Mouse (Mus musculus) forebrain, embryonic 14.5 days (tissue): ENCODE measurements at regions not wholly inside any gene's neighbourhood (a gene's known extent, or its start where the extent isn't known, plus 50 kb on each side); places are given as distances from the start of the nearest gene placed in this dataset.
A peak's percentile ranks its signal among the peaks of the same experiment; 100 is the strongest.

Experiments used
- ATAC-seq: fragments of 200-750 bp; cut with Nextera tagmentation; 2 replicates; pipeline ENCODE4 v1.8.0; 2017; ENCODE audit warnings: mild to moderate bottlenecking, moderate library complexity
- DNase-seq: peaks from one replicate; pipeline ENCODE4 v3.0.0-alpha.2; 2015; ENCODE audit warnings: low spot score
- H3K27ac ChIP-seq: fragments of 300-500 bp; sonication (generic); 2 replicates; pipeline ENCODE4 v1.5.1; 2014; ENCODE audit warnings: low read depth, mild to moderate bottlenecking, control low read depth, low read length, moderate library complexity
- H3K27me3 ChIP-seq: fragments of 300-500 bp; sonication (generic); replicated peaks from 2 replicates; pipeline ENCODE4 v1.6.1; 2014; ENCODE audit warnings: low read length, control low read depth, mixed read lengths; ENCODE audit not compliant: control insufficient read depth, insufficient read depth
- H3K36me3 ChIP-seq: fragments of 300-500 bp; sonication (generic); 2 replicates; pipeline ENCODE4 v1.6.1; 2014; ENCODE audit warnings: low read length, control low read depth; ENCODE audit not compliant: control insufficient read depth, insufficient read depth
- H3K4me1 ChIP-seq: fragments of 300-500 bp; sonication (generic); 2 replicates; pipeline ENCODE4 v1.6.1; 2014; ENCODE audit warnings: antibody characterized with exemption, low read length, control low read depth; ENCODE audit not compliant: control insufficient read depth, insufficient read depth
- H3K4me2 ChIP-seq: fragments of 300-500 bp; sonication (generic); 2 replicates; pipeline ENCODE4 v1.6.1; 2014; ENCODE audit warnings: mild to moderate bottlenecking, control low read depth, low read length
- H3K4me3 ChIP-seq: fragments of 300-500 bp; sonication (generic); 2 replicates; pipeline ENCODE4 v1.5.1; 2014; ENCODE audit warnings: low read depth, low read length, control low read depth
- H3K9ac ChIP-seq: fragments of 300-500 bp; sonication (generic); 2 replicates; pipeline ENCODE4 v1.6.1; 2014; ENCODE audit warnings: mild to moderate bottlenecking, low read length, control low read depth, moderate library complexity
- H3K9me3 ChIP-seq: fragments of 300-500 bp; sonication (generic); replicated peaks from 2 replicates; pipeline ENCODE4 v1.6.1; 2016; ENCODE audit warnings: low read length, control low read depth, mixed read lengths; ENCODE audit not compliant: control insufficient read depth
- WGBS: fragments of 180-500 bp; shearing (Covaris S2); extraction: QIAGEN DNeasy Blood & Tissue Kit; methylation state at CpG from one replicate; pipeline ENCODE4 v1.1.7; 2014; 5-methylcytosine and 5-hydroxymethylcytosine counted together

GRCm38 (mm10) chr5:45127971-45128370 lies 322.1 kb downstream of the Qdpr start:
- H3K9ac ChIP-seq: no peak overlapping the region
- H3K36me3 ChIP-seq: no peaks in the 10 kb centered on the region
- H3K4me3 ChIP-seq: no peak overlapping the region
- 91% methylated on average over 8 of the region's 8 CpGs for WGBS
- ATAC-seq (no peak), DNase-seq (no peak)
- H3K4me2 ChIP-seq: no peak overlapping the region
- H3K27me3 ChIP-seq: no peaks in the 10 kb centered on the region
- no peaks in the 10 kb centered on the region for H3K9me3 ChIP-seq
- no peak overlapping the region for H3K27ac ChIP-seq
- H3K4me1 ChIP-seq: no peaks in the 10 kb centered on the region

- 87% methylated on average over 2 of the region's 2 CpGs for WGBS
- ATAC-seq (no peak), DNase-seq (no peak)
Observed at GRCm38 (mm10) chr5:45121751-45122280, 322.3 kb upstream of the Ldb2 start.

GRCm38 (mm10) chr5:45119757-45120156 lies 320.3 kb upstream of the Ldb2 start:
- Histone ChIP-seq H3K4me1 (no peaks in the 10 kb centered on the region), H3K9ac (no peak overlapping the region), H3K36me3 (no peaks in the 10 kb centered on the region), H3K27me3 (no peaks in the 10 kb centered on the region), H3K27ac (no peak overlapping the region), H3K4me2 (no peak overlapping the region), H3K9me3 (no peaks in the 10 kb centered on the region), H3K4me3 (no peak overlapping the region)
- no peak for DNase-seq
- ATAC-seq: no peak
- WGBS: 98% methylated on average over 2 of the region's 2 CpGs

More at GRCm38 (mm10) chr5:45121751-45122280, 322.3 kb upstream of the Ldb2 start:
- Histone ChIP-seq H3K4me3 (no peak overlapping the region), H3K9me3 (no peaks in the 10 kb centered on the region), H3K27ac (no peak overlapping the region), H3K4me1 (no peaks in the 10 kb centered on the region), H3K36me3 (no peaks in the 10 kb centered on the region), H3K27me3 (no peaks in the 10 kb centered on the region), H3K9ac (no peak overlapping the region), H3K4me2 (no peak overlapping the region)

GRCm38 (mm10) chr5:45111246-45111645 lies 311.8 kb upstream of the Ldb2 start:
- ATAC-seq (no peak), DNase-seq (no peak)
- 76% methylated on average over 4 of the region's 4 CpGs for WGBS
- Histone ChIP-seq H3K4me3 (no peak overlapping the region), H3K4me2 (no peak overlapping the region), H3K9me3 (no peaks in the 10 kb centered on the region), H3K9ac (no peak overlapping the region), H3K27me3 (no peaks in the 10 kb centered on the region), H3K4me1 (no peaks in the 10 kb centered on the region), H3K27ac (no peak overlapping the region), H3K36me3 (no peaks in the 10 kb centered on the region)

- Histone ChIP-seq H3K27me3 (no peaks in the 10 kb centered on the region), H3K9ac (no peak overlapping the region), H3K36me3 (no peaks in the 10 kb centered on the region), H3K4me1 (no peaks in the 10 kb centered on the region), H3K9me3 (no peaks in the 10 kb centered on the region), H3K4me3 (no peak overlapping the region), H3K4me2 (no peak overlapping the region), H3K27ac (no peak overlapping the region)
- 78% methylated on average over 3 of the region's 3 CpGs for WGBS
- no peak for ATAC-seq
- DNase-seq: no peak
Observed at GRCm38 (mm10) chr5:45110797-45111196, 311.3 kb upstream of the Ldb2 start.

GRCm38 (mm10) chr5:45105236-45105816 lies 305.8 kb upstream of the Ldb2 start:
- Histone ChIP-seq H3K4me3 (no peak overlapping the region), H3K27ac (no peak overlapping the region), H3K27me3 (no peaks in the 10 kb centered on the region), H3K4me2 (no peak overlapping the region), H3K36me3 (no peaks in the 10 kb centered on the region), H3K9ac (no peak overlapping the region), H3K4me1 (peaks cover 15% of the 10 kb centered on the region), H3K9me3 (no peaks in the 10 kb centered on the region)
- 58% methylated on average over 9 of the region's 9 CpGs for WGBS
- DNase-seq (peak; percentile 83), ATAC-seq (peak; percentile 55)

GRCm38 (mm10) chr5:45103763-45104428 lies 304.4 kb upstream of the Ldb2 start:
- H3K27ac ChIP-seq: no peak overlapping the region
- no peaks in the 10 kb centered on the region for H3K27me3 ChIP-seq
- H3K9me3 ChIP-seq: no peaks in the 10 kb centered on the region
- DNase-seq (no peak), ATAC-seq (peak; percentile 13; the same call in 1 of the 2 replicates)
- no peak overlapping the region for H3K4me3 ChIP-seq
- H3K4me1 ChIP-seq: peaks cover 15% of the 10 kb centered on the region
- H3K36me3 ChIP-seq: no peaks in the 10 kb centered on the region
- H3K4me2 ChIP-seq: no peak overlapping the region
- no peak overlapping the region for H3K9ac ChIP-seq
- WGBS: 64% methylated on average over 6 of the region's 6 CpGs

- ATAC-seq: no peak
- DNase-seq: peak; percentile 33
- Histone ChIP-seq H3K36me3 (no peaks in the 10 kb centered on the region), H3K27me3 (no peaks in the 10 kb centered on the region), H3K27ac (no peak overlapping the region), H3K9ac (no peak overlapping the region), H3K4me1 (peaks cover 15% of the 10 kb centered on the region), H3K4me3 (no peak overlapping the region), H3K4me2 (no peak overlapping the region), H3K9me3 (no peaks in the 10 kb centered on the region)
- WGBS: 55% methylated on average over 3 of the region's 3 CpGs
Observed at GRCm38 (mm10) chr5:45102661-45103060, 303.2 kb upstream of the Ldb2 start.

GRCm38 (mm10) chr5:45101777-45102176 lies 302.3 kb upstream of the Ldb2 start:
- no peak overlapping the region for H3K9ac ChIP-seq
- peak; percentile 33; the same call in 1 of the 2 replicates for ATAC-seq
- DNase-seq: peak; percentile 36
- H3K4me3 ChIP-seq: no peak overlapping the region
- no peaks in the 10 kb centered on the region for H3K9me3 ChIP-seq
- no peaks in the 10 kb centered on the region for H3K36me3 ChIP-seq
- no peak overlapping the region for H3K27ac ChIP-seq
- peaks cover 15% of the 10 kb centered on the region for H3K4me1 ChIP-seq
- 60% methylated on average over 4 of the region's 4 CpGs for WGBS
- H3K27me3 ChIP-seq: no peaks in the 10 kb centered on the region
- no peak overlapping the region for H3K4me2 ChIP-seq
